Mouse (Mus musculus) hindbrain, embryonic 10.5 days (tissue): ENCODE results near the gene Adgrl3. TPM values are rescaled to one million over a fixed set of nuclear protein-coding genes. Genes with fewer than 3 reads are reported as not detected.

Experiments
- DNase-seq: peaks from one replicate; pipeline ENCODE4 v3.0.0-alpha.2; 2017; ENCODE audit warnings: low spot score
- H3K27ac ChIP-seq: fragments of 300-500 bp; sonication (generic); 2 replicates; pipeline ENCODE4 v1.5.1; 2016; ENCODE audit warnings: mild to moderate bottlenecking, moderate library complexity
- H3K27me3 ChIP-seq: fragments of 300-500 bp; sonication (generic); 2 replicates; pipeline ENCODE4 v1.6.1; 2016; ENCODE audit warnings: mild to moderate bottlenecking; ENCODE audit not compliant: poor library complexity, insufficient read depth, severe bottlenecking
- H3K36me3 ChIP-seq: fragments of 300-500 bp; sonication (generic); 2 replicates; pipeline ENCODE4 v1.6.1; 2016; ENCODE audit warnings: mild to moderate bottlenecking, moderate library complexity
- H3K4me1 ChIP-seq: fragments of 300-500 bp; sonication (generic); replicated peaks from 2 replicates; pipeline ENCODE4 v1.6.1; 2016; ENCODE audit warnings: mild to moderate bottlenecking
- H3K4me3 ChIP-seq: fragments of 300-500 bp; sonication (generic); 2 replicates; pipeline ENCODE4 v1.5.1; 2016; ENCODE audit warnings: mild to moderate bottlenecking, moderate library complexity
- H3K9me3 ChIP-seq: fragments of 300-500 bp; sonication (generic); 2 replicates; pipeline ENCODE4 v1.6.1; 2016; ENCODE audit warnings: mild to moderate bottlenecking, moderate library complexity
- WGBS: fragments of 180-500 bp; shearing (Covaris S2); methylation state at CpG from one replicate; pipeline ENCODE4 v1.1.7; 2016; 5-methylcytosine and 5-hydroxymethylcytosine counted together
- polyA plus RNA-seq: library from polyadenylated mRNA; unstranded; fragments of >200 nt; fragmentation: Nextera tagmentation; extraction: Ambion mirVana; gene quantifications from 2 replicates; pipeline ENCODE4 v1.2.1, GENCODE M21; 2016

The Adgrl3 gene
- polyA plus RNA-seq, 1 experiment from 2014 or later, result 23.3 TPM

DNA sequence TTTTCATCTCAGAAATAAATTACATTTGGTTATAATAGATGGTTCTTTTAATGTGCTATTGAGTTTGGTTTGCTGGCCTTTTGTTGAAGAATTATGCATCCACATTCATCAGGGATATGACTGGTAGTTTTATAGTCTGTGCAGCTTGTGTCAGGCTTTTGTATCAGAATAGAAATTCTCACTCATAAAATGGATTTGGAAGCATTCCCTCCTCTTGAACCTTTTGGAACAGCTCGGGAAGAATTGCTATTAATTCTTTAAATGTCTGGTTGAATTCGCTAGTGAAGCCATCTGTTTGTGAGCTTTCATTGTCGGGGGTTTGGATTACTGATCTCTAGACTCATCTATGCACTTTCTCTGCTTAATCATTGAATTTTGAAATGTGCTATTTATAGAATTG, 666.3 kb downstream of the Adgrl3 start:
- DNase-seq, result no peak
- 89% methylated on average over 3 of the region's 3 CpGs for WGBS

DNA sequence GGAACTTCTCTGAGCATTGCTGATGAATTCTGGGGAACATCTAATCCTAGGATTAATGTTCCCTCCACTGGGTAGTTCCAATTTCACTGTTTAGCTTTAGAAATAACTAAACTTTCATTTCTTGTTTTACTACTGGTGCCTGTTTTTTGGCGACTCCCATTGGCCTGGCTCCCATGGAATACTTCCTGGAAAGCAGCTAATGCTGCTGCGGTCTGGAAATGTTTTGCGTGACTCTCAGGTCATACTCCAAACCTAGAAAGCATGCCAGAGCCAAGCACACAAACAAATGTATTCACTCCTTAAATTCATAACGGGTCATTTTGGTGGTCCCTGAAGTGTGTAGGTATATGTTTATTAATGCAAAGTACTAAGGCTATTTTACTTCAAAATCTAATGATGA, 666.9 kb downstream of the Adgrl3 start:
- no peak for DNase-seq
- 91% methylated on average over 4 of the region's 4 CpGs for WGBS
- H3K27ac ChIP-seq, result no peak overlapping the region
- H3K27me3 ChIP-seq, result no peaks in the 10 kb centered on the region
- no peaks in the 10 kb centered on the region for H3K9me3 ChIP-seq
- no peaks in the 10 kb centered on the region for H3K36me3 ChIP-seq
- no peaks in the 10 kb centered on the region for H3K4me1 ChIP-seq
- no peak overlapping the region for H3K4me3 ChIP-seq

More for the DNA sequence above, 666.3 kb downstream of the Adgrl3 start:
- H3K27ac ChIP-seq, result no peak overlapping the region
- no peaks in the 10 kb centered on the region for H3K36me3 ChIP-seq
- no peak overlapping the region for H3K4me3 ChIP-seq
- no peaks in the 10 kb centered on the region for H3K9me3 ChIP-seq
- H3K4me1 ChIP-seq, result no peaks in the 10 kb centered on the region
- no peaks in the 10 kb centered on the region for H3K27me3 ChIP-seq

DNA sequence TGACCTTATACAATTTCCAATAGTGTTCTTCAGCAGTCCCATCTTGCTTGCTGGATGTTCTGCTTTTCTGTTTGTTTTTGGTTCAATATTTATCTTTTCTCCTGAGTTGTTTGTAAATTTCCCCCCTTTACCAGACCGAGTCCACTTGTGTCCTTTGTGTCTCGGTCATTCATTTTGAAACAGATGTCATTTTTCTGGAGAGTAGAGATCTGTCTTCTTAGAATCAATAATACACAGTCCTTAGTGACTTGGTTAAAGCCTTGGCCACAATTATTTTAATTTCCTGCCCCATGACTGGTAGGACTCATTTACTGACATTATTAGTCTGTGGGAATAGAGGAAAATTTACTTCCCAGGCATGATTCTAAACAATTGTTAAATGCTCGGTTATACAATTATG, 709.7 kb downstream of the Adgrl3 start:
- DNase-seq, result no peak
- no peaks in the 10 kb centered on the region; the same call in 1 of the 2 replicates for H3K9me3 ChIP-seq
- H3K27ac ChIP-seq, result no peak overlapping the region; the same call in 1 of the 2 replicates
- H3K4me3 ChIP-seq, result no peak overlapping the region
- 65% methylated on average over 3 of the region's 3 CpGs for WGBS
- H3K36me3 ChIP-seq, result peaks cover 3% of the 10 kb centered on the region; the same call in 1 of the 2 replicates
- H3K27me3 ChIP-seq, result no peaks in the 10 kb centered on the region
- H3K4me1 ChIP-seq, result peaks cover 14% of the 10 kb centered on the region

DNA sequence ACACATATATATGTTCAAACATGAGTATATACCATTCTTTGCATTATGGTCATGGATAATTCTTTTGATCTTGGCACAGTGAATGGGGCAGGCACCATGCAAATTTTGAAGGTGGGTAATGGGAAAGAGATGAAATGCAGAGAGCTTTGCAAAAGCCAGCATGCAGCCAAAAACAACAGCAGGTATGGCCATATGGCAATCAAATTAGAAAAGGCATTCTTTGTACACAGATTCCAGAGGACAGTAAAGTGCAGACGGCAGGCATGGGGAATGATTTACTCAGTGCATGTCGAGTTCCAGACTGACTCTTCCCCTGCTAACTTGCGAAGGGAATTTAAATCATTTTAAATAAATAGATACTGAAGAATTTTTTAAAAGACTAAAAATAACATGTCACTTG, 716.1 kb downstream of the Adgrl3 start:
- Histone ChIP-seq H3K4me3 (no peak overlapping the region), H3K36me3 (no peaks in the 10 kb centered on the region), H3K4me1 (no peaks in the 10 kb centered on the region), H3K9me3 (no peaks in the 10 kb centered on the region), H3K27me3 (no peaks in the 10 kb centered on the region), H3K27ac (no peak overlapping the region)
- WGBS, result 73% methylated on average over 3 of the region's 3 CpGs
- no peak for DNase-seq

DNA sequence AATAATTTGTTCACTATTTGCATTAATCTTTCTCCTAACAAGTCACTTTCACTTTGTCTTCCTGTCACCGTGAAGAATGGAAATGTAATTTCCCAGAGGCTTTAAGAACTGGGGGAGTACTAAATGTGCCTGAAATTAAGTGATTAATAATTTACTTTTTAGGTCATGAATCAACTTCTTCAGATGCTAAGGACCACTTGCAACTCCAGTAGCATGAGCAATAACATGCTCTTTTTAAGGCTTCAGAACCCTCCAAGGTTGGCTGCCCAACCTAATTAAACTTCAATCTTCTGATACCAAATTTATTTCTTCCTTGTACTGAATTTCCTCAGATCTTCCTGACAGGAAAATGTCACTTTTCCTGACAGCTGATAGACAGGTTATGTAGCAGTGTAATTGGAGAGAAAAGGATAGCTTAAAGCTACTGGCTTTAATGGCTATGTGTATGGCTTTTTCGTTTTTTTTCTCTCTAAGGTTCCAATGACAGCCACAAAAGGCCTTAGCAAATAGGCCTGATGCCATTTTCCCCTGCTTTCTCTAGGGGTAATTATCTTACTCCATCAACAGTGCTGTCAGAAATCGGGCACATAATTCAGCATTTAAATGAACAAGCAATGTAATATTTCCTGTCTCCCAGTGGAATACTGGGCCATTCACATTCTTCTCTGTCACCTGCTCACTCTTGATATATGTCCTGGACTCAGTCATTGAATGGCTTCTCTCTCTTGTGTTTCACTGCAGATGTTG, 718.5 kb downstream of the Adgrl3 start:
- no peaks in the 10 kb centered on the region for H3K9me3 ChIP-seq
- WGBS, result 70% methylated on average over 3 of the region's 3 CpGs
- H3K27ac ChIP-seq, result no peak overlapping the region
- H3K4me1 ChIP-seq, result no peaks in the 10 kb centered on the region
- no peaks in the 10 kb centered on the region for H3K27me3 ChIP-seq
- no peak overlapping the region for H3K4me3 ChIP-seq
- no peak for DNase-seq
- no peaks in the 10 kb centered on the region for H3K36me3 ChIP-seq

DNA sequence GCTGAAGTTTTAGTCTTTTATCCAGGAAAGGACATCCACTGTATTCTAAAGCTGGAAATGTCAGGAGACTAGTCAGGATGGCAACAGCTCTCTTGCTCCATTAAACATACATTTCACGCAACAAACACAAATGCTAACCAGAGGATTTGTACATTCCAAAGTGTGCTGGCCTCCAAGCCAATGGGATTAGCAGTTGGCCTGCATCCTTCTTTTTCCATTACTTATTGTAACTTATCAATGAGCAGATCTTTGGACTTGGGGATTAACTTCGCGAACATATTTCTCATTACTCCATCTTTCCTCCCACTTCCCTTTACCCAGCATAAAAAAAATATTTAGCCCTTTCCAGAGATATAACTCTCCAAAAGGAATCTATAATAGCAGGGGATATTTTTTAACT, 732.5 kb downstream of the Adgrl3 start:
- Histone ChIP-seq H3K36me3 (no peaks in the 10 kb centered on the region), H3K4me3 (no peak overlapping the region), H3K27ac (no peak overlapping the region), H3K27me3 (no peaks in the 10 kb centered on the region), H3K9me3 (no peaks in the 10 kb centered on the region), H3K4me1 (no peaks in the 10 kb centered on the region)
- WGBS, result 95% methylated on average over 3 of the region's 3 CpGs
- DNase-seq, result no peak

DNA sequence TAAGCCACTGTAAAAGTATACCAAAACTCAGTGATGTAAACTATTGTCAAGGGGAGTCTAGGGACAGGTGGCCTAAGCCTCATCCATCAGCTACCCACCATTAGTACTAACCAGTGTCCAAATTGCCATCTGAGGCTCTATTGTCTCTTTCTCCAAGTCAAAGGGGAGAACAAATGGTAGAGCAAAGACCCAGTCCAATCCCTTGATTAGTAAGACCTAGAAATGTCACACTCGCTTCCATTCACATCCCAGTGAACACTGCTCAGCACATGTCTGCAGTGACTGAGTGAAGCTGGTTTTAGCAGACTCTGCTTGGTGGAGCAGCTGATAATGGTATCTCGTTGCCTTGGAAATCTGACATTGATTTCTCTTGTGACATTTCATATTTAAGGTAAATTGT, 735.8 kb downstream of the Adgrl3 start:
- Histone ChIP-seq H3K4me3 (no peak overlapping the region), H3K4me1 (no peaks in the 10 kb centered on the region), H3K36me3 (no peaks in the 10 kb centered on the region), H3K9me3 (no peaks in the 10 kb centered on the region), H3K27me3 (no peaks in the 10 kb centered on the region), H3K27ac (no peak overlapping the region)
- WGBS, result 86% methylated on average over 2 of the region's 2 CpGs
- no peak for DNase-seq

DNA sequence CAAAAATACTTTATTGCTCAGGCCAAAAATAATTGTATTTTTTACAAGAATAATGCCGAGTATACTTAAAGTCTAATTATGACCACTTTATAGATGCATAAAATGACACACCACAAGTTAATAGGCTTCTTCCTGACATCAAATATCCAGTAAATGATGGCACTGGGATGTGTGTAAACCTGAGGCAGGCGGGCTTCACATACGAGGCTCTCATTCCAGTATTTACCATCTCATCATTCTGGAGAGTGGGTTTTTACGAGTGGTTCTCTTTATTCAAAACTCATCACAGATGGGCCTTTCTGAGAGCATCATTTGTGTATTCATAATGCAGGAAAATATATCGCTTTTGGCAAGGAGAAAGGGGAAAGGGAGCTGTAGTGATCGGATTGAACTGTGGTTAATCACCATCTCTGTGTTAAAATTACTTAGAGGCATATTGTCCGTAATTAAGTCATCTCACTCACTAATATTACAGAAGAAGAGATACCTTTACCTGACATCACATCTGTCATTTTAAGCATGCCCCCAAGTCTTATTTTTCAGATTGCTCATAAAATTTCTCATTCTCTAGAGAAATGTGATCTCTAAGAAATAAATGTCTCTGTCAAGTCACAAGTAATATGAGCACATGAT, 737.3 kb downstream of the Adgrl3 start:
- no peak overlapping the region for H3K4me3 ChIP-seq
- DNase-seq, result no peak
- no peaks in the 10 kb centered on the region for H3K27me3 ChIP-seq
- H3K9me3 ChIP-seq, result no peaks in the 10 kb centered on the region
- H3K4me1 ChIP-seq, result no peaks in the 10 kb centered on the region
- no peak overlapping the region for H3K27ac ChIP-seq
- no peaks in the 10 kb centered on the region for H3K36me3 ChIP-seq
- 92% methylated on average over 7 of the region's 7 CpGs for WGBS

DNA sequence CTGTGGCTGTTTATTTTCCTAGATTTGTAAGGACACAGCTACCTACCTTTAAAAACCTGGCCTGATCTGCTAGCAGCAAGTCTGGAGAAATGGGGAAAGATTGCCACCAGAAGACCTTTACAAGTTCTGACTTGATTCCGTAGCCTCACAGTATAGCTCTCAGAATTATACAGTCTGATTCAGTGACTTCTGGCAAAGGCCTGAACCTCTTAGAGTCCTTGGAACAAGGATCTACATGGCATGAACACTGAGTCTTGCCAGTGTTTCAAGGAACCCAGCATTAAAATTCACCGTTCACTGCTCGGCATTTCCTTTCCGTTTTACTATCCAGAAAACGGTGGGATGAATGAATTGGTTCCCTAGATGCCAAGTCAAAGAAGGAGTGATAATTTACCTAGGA, 756.3 kb downstream of the Adgrl3 start:
- WGBS, result 92% methylated on average over 5 of the region's 5 CpGs
- H3K27me3 ChIP-seq, result no peaks in the 10 kb centered on the region

DNA sequence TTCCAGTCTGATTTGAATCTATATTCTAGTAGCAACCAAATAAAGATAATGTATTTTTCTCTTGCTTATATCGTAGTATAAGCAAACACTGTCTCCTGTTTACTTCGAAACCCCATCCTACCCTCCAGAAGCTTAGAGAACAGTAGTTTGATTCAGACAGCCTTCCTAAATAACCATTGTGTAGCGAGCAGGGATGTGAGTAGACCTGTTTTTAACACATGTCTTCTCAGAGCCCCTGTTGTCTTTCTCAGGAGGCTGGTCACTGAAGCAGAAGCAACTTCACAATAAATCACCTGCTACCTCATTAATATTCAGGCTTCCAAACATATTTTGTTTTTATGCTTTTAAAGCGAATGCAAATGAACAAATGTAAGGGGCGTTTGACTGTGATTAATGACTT, 756.8 kb downstream of the Adgrl3 start:
- Histone ChIP-seq H3K27me3 (no peaks in the 10 kb centered on the region), H3K36me3 (no peaks in the 10 kb centered on the region), H3K9me3 (no peaks in the 10 kb centered on the region), H3K4me3 (no peak overlapping the region), H3K4me1 (0 out of 2 replicates have a peak, but pooled peaks cover 5% of the 10 kb centered on the region), H3K27ac (no peak overlapping the region)
- WGBS, result 66% methylated on average over 5 of the region's 5 CpGs
- no peak for DNase-seq

More for the DNA sequence above, 756.3 kb downstream of the Adgrl3 start:
- H3K36me3 ChIP-seq, result no peaks in the 10 kb centered on the region
- DNase-seq, result no peak
- H3K9me3 ChIP-seq, result no peaks in the 10 kb centered on the region
- 0 out of 2 replicates have a peak, but pooled peaks cover 5% of the 10 kb centered on the region for H3K4me1 ChIP-seq
- peak overlapping the region; percentile 29 for H3K27ac ChIP-seq
- H3K4me3 ChIP-seq, result no peak overlapping the region

DNA sequence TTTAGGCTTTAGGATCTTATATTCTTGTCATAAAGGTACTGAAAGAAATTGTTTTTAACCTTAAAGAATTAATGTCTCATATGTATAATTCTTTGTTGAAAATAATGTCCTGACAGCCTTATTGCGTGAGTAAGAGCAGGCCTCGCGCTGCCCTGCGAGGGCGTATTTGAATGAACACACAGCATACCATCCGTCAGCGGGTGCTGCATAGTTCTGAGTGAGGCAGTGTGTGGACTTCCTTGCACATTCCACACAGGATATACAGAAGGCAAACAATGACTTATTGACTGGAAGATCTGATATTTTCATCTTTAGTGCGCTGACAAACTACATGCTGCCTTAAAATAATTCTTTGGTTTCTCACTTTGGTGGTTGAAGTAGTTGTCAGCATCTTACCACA, 764.8 kb downstream of the Adgrl3 start:
- no peaks in the 10 kb centered on the region for H3K9me3 ChIP-seq
- peaks cover 4% of the 10 kb centered on the region for H3K4me1 ChIP-seq
- WGBS, result 85% methylated on average over 8 of the region's 8 CpGs
- no peak overlapping the region for H3K27ac ChIP-seq
- no peak for DNase-seq
- no peaks in the 10 kb centered on the region for H3K36me3 ChIP-seq
- H3K27me3 ChIP-seq, result no peaks in the 10 kb centered on the region
- H3K4me3 ChIP-seq, result no peak overlapping the region

DNA sequence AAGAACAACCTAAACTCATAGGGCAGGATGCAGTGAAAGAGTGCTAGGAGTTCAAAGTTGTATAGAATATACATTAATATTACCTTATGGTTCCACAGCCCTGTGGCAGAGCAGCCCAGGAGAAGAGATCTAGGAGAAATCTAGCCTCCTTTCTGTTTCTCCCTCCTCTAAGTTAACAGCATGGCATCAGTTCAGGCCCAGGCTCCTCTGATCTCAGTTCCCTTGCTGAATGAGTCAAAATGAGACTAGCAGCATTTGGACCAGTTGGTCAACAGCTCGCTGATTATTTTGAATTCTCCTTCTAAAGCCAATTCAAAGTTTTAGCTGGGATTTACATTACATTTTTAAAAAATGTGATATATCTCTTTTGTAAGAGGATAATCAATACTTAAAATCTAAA, 770.8 kb downstream of the Adgrl3 start:
- peaks cover 8% of the 10 kb centered on the region for H3K9me3 ChIP-seq
- H3K36me3 ChIP-seq, result peaks cover 11% of the 10 kb centered on the region
- 89% methylated on average over 1 of the region's 1 CpGs for WGBS
- no peak overlapping the region for H3K27ac ChIP-seq
- H3K4me1 ChIP-seq, result peaks cover 4% of the 10 kb centered on the region
- H3K27me3 ChIP-seq, result no peaks in the 10 kb centered on the region
- no peak for DNase-seq
- H3K4me3 ChIP-seq, result no peak overlapping the region

DNA sequence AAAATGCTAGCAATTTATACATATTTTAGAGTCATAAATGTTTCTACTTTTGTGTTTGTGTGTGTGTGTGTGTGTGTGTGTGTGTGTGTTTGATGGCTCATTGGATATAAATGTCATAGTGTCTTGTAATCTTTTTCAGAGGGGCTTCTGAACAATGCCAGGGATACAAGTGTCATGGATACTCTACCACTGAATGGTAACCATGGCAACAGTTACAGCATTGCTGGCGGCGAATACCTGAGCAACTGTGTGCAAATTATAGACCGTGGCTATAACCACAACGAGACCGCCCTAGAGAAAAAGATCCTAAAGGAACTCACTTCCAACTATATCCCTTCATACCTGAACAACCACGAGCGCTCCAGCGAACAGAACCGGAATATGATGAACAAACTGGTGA, 774.2 kb downstream of the Adgrl3 start:
- no peak for DNase-seq
- Histone ChIP-seq H3K27ac (no peak overlapping the region), H3K9me3 (peaks cover 8% of the 10 kb centered on the region), H3K36me3 (peaks cover 11% of the 10 kb centered on the region), H3K4me1 (no peaks in the 10 kb centered on the region), H3K4me3 (no peak overlapping the region), H3K27me3 (no peaks in the 10 kb centered on the region)
- WGBS, result 92% methylated on average over 9 of the region's 9 CpGs
